Mouse (Mus musculus): Measurements from ENCODE around the gene Prdx4.
A peak's percentile ranks its signal among the peaks of the same experiment; 100 is the strongest.
"Not testable (repeated sequence)": the region's sequence is repeated elsewhere in the genome, so short reads cannot be mapped to it uniquely, and the experiment has no call there.

Prdx4 gene

GRCm38 (mm10) chrX:155340654-155341053 lies at the start of gene Prdx4:
Gene Prdx4 (minus strand): TSS chrX:155340754.
- no peak for DNase-seq (ENCODE audit: low spot score in 2 of 2)

GRCm38 (mm10) chrX:155376538-155376937 lies 36.0 kb upstream of the Prdx4 start:
- peak in 1 of 2 experiments; percentile 0 for DNase-seq (ENCODE audit: low spot score in 2 of 2)

- DNase-seq (ENCODE audit: low spot score in 2 of 2), result no peak
These were observed 34.9 kb upstream of the Prdx4 start for GRCm38 (mm10) chrX:155375458-155375857.

- DNase-seq (ENCODE audit: low spot score in 2 of 2), result not testable (repeated sequence)
These were observed 29.6 kb upstream of the Prdx4 start for GRCm38 (mm10) chrX:155370110-155370509.

- no peak for DNase-seq (ENCODE audit: low spot score in 2 of 2)
These were observed 24.5 kb upstream of the Prdx4 start for GRCm38 (mm10) chrX:155365095-155365494.

- no peak for DNase-seq (ENCODE audit: low spot score in 2 of 2)
These were observed 5.7 kb upstream of the Prdx4 start for GRCm38 (mm10) chrX:155346249-155346648.

- DNase-seq (ENCODE audit: low spot score in 2 of 2), result peak; percentile 73 to 76
These were observed 2.4 kb downstream of the Prdx4 start for GRCm38 (mm10) chrX:155337905-155338721.

GRCm38 (mm10) chrX:155337567-155337904 lies 3.0 kb downstream of the Prdx4 start:
- no peak for DNase-seq (ENCODE audit: low spot score in 2 of 2)

- DNase-seq (ENCODE audit: low spot score in 2 of 2), result peak in 1 of 2 experiments; percentile 20
These were observed 22.5 kb downstream of the Prdx4 start for GRCm38 (mm10) chrX:155318005-155318404.

GRCm38 (mm10) chrX:155306390-155306789 lies 34.2 kb downstream of the Prdx4 start:
- no peak for DNase-seq (ENCODE audit: low spot score in 2 of 2)

GRCm38 (mm10) chrX:155280427-155281044 lies 60.0 kb downstream of the Prdx4 start:
- no peak for DNase-seq (ENCODE audit: low spot score in 2 of 2)

GRCm38 (mm10) chrX:155278483-155278882 lies 62.1 kb downstream of the Prdx4 start:
- no peak for DNase-seq (ENCODE audit: low spot score in 2 of 2)
